Mouse (Mus musculus) bone marrow, adult 2 months (tissue): ENCODE results near the gene Vmn2r86.

Experiments used
- CTCF ChIP-seq: fragments of 200-500 bp; IDR thresholded peaks from 2 replicates; pipeline ENCODE4 v1.5.1; 2011; ENCODE audit warnings: low read length, control low read depth; ENCODE audit not compliant: control insufficient read depth, insufficient read depth
- POLR2A ChIP-seq: fragments of 200-500 bp; IDR thresholded peaks from 2 replicates; pipeline ENCODE4 v1.6.1; 2011; ENCODE audit warnings: low read depth, mild to moderate bottlenecking, control low read depth, low read length, borderline replicate concordance; ENCODE audit not compliant: control insufficient read depth

GRCm38 (mm10) chr10:130470311-130470760 lies 14.5 kb upstream of the Vmn2r86 start:
- no peak for TF ChIP-seq CTCF
- no peak for TF ChIP-seq POLR2A
